Mouse (Mus musculus) heart, embryonic 15.5 days (tissue): ENCODE results near the gene Tirap. TPM values are rescaled to one million over a fixed set of nuclear protein-coding genes. Genes with fewer than 3 reads are reported as not detected.
A peak's percentile ranks its signal among the peaks of the same experiment; 100 is the strongest.

ENCODE experiments used
- ATAC-seq: fragments of 200-750 bp; cut with Nextera tagmentation; replicated peaks from 2 replicates; pipeline ENCODE4 v1.8.0; 2017; ENCODE audit warnings: low read depth, moderate TSS enrichment; ENCODE audit not compliant: insufficient number of reproducible peaks, insufficient read depth, low FRiP score
- H3K27ac ChIP-seq: fragments of 300-500 bp; sonication (generic); 2 replicates; pipeline ENCODE4 v1.5.1; 2015; ENCODE audit warnings: mild to moderate bottlenecking, inconsistent platforms
- H3K27me3 ChIP-seq: fragments of 300-500 bp; sonication (generic); 2 replicates; pipeline ENCODE4 v1.6.1; 2015; ENCODE audit warnings: inconsistent platforms
- H3K36me3 ChIP-seq: fragments of 300-500 bp; sonication (generic); 2 replicates; pipeline ENCODE4 v1.6.1; 2015; ENCODE audit warnings: mild to moderate bottlenecking, inconsistent platforms
- H3K4me1 ChIP-seq: fragments of 300-500 bp; sonication (generic); replicated peaks from 2 replicates; pipeline ENCODE4 v1.6.1; 2015; ENCODE audit warnings: inconsistent platforms
- H3K4me2 ChIP-seq: fragments of 300-500 bp; sonication (generic); 2 replicates; pipeline ENCODE4 v1.6.1; 2015; ENCODE audit warnings: inconsistent platforms, mild to moderate bottlenecking, moderate library complexity
- H3K4me3 ChIP-seq: fragments of 300-500 bp; sonication (generic); 2 replicates; pipeline ENCODE4 v1.5.1; 2015; ENCODE audit warnings: mild to moderate bottlenecking, inconsistent platforms
- H3K9ac ChIP-seq: fragments of 300-500 bp; sonication (generic); 2 replicates; pipeline ENCODE4 v1.6.1; 2015; ENCODE audit warnings: mild to moderate bottlenecking, inconsistent platforms
- H3K9me3 ChIP-seq: fragments of 300-500 bp; sonication (generic); replicated peaks from 2 replicates; pipeline ENCODE4 v1.6.1; 2016; ENCODE audit warnings: inconsistent platforms
- WGBS: fragments of 180-500 bp; shearing (Covaris S2); methylation state at CpG from one replicate; pipeline ENCODE4 v1.1.7; 2015; ENCODE audit warnings: mixed read lengths; 5-methylcytosine and 5-hydroxymethylcytosine counted together
- polyA plus RNA-seq: library from polyadenylated mRNA; unstranded; fragments of >200 nt; fragmentation: Nextera tagmentation; extraction: Ambion mirVana; gene quantifications from 2 replicates; pipeline ENCODE4 v1.2.1, GENCODE M21; 2015

Gene Tirap
- polyA plus RNA-seq = 7.6 and 9.8 TPM in 2 replicates

GRCm38 (mm10) chr9:35199772-35200471, at the start of gene Tirap, which contains the start of gene Srpr:
TSS of gene Tirap (minus strand) at chr9:35200291.
TSS of gene Srpr (plus strand) at chr9:35200175.
- peaks cover 9% of the 10 kb centered on the region for H3K4me1 ChIP-seq
- peak within 1 kb of the TSS; percentile 80 for H3K9ac ChIP-seq
- H3K27ac ChIP-seq = peak within 1 kb of the TSS; percentile 72
- peaks cover 6% of the 10 kb centered on the region; the same call in 1 of the 2 replicates for H3K36me3 ChIP-seq
- no peaks in the 10 kb centered on the region for H3K27me3 ChIP-seq
- WGBS = under 1% methylated on average over 37 of the region's 44 CpGs
- no peaks in the 10 kb centered on the region for H3K9me3 ChIP-seq
- ATAC-seq = peak; percentile 91
- H3K4me3 ChIP-seq = peak within 1 kb of the TSS; percentile 72
- H3K4me2 ChIP-seq = peak within 1 kb of the TSS; percentile 77

GRCm38 (mm10) chr9:35249476-35249875, 49.4 kb upstream of the Tirap start:
- Histone ChIP-seq H3K27ac (no peak overlapping the region), H3K4me2 (no peak overlapping the region), H3K4me3 (no peak overlapping the region), H3K27me3 (no peaks in the 10 kb centered on the region), H3K4me1 (no peaks in the 10 kb centered on the region), H3K9ac (no peak overlapping the region), H3K36me3 (no peaks in the 10 kb centered on the region), H3K9me3 (no peaks in the 10 kb centered on the region)
- no peak for ATAC-seq

- no peak for ATAC-seq
- H3K9me3 ChIP-seq = no peaks in the 10 kb centered on the region
- H3K4me2 ChIP-seq = no peak overlapping the region
- no peak overlapping the region for H3K4me3 ChIP-seq
- H3K9ac ChIP-seq = no peak overlapping the region
- no peak overlapping the region for H3K27ac ChIP-seq
- no peaks in the 10 kb centered on the region for H3K4me1 ChIP-seq
- no peaks in the 10 kb centered on the region for H3K36me3 ChIP-seq
- no peaks in the 10 kb centered on the region for H3K27me3 ChIP-seq
- WGBS = 89% methylated on average over 2 of the region's 2 CpGs
Measured at GRCm38 (mm10) chr9:35247405-35247804, 47.3 kb upstream of the Tirap start.

GRCm38 (mm10) chr9:35239734-35240133, 39.6 kb upstream of the Tirap start:
- H3K36me3 ChIP-seq = no peaks in the 10 kb centered on the region
- no peak for ATAC-seq
- WGBS = 62% methylated on average over 1 of the region's 1 CpGs
- no peak overlapping the region for H3K27ac ChIP-seq
- H3K9ac ChIP-seq = no peak overlapping the region
- no peaks in the 10 kb centered on the region for H3K4me1 ChIP-seq
- H3K9me3 ChIP-seq = no peaks in the 10 kb centered on the region
- no peaks in the 10 kb centered on the region for H3K27me3 ChIP-seq
- H3K4me3 ChIP-seq = no peak overlapping the region
- H3K4me2 ChIP-seq = no peak overlapping the region

GRCm38 (mm10) chr9:35238915-35239571, 39.0 kb upstream of the Tirap start:
- peak; percentile 62; the same call in 1 of the 2 replicates for ATAC-seq
- 47% methylated on average over 6 of the region's 6 CpGs for WGBS
- no peaks in the 10 kb centered on the region for H3K4me1 ChIP-seq
- no peaks in the 10 kb centered on the region for H3K27me3 ChIP-seq
- H3K4me2 ChIP-seq = no peak overlapping the region
- H3K9ac ChIP-seq = no peak overlapping the region
- no peak overlapping the region for H3K27ac ChIP-seq
- H3K9me3 ChIP-seq = no peaks in the 10 kb centered on the region
- no peaks in the 10 kb centered on the region for H3K36me3 ChIP-seq
- no peak overlapping the region for H3K4me3 ChIP-seq

GRCm38 (mm10) chr9:35238371-35238770, 38.3 kb upstream of the Tirap start:
- WGBS = 88% methylated on average over 1 of the region's 1 CpGs
- no peaks in the 10 kb centered on the region for H3K36me3 ChIP-seq
- no peak overlapping the region; the same call in 1 of the 2 replicates for H3K27ac ChIP-seq
- H3K9me3 ChIP-seq = no peaks in the 10 kb centered on the region
- no peak for ATAC-seq
- no peak overlapping the region for H3K9ac ChIP-seq
- H3K27me3 ChIP-seq = no peaks in the 10 kb centered on the region
- no peak overlapping the region for H3K4me2 ChIP-seq
- no peak overlapping the region for H3K4me3 ChIP-seq
- H3K4me1 ChIP-seq = no peaks in the 10 kb centered on the region

GRCm38 (mm10) chr9:35235996-35236395, 35.9 kb upstream of the Tirap start:
- no peak overlapping the region for H3K4me3 ChIP-seq
- no peak overlapping the region for H3K27ac ChIP-seq
- no peaks in the 10 kb centered on the region for H3K9me3 ChIP-seq
- ATAC-seq = no peak
- no peak overlapping the region for H3K4me2 ChIP-seq
- no peaks in the 10 kb centered on the region for H3K4me1 ChIP-seq
- H3K36me3 ChIP-seq = no peaks in the 10 kb centered on the region
- H3K27me3 ChIP-seq = no peaks in the 10 kb centered on the region
- 54% methylated on average over 3 of the region's 3 CpGs for WGBS
- no peak overlapping the region for H3K9ac ChIP-seq

GRCm38 (mm10) chr9:35228671-35229070, 28.6 kb upstream of the Tirap start:
- H3K36me3 ChIP-seq = no peaks in the 10 kb centered on the region
- no peak overlapping the region for H3K4me2 ChIP-seq
- no peak overlapping the region for H3K27ac ChIP-seq
- no peak for ATAC-seq
- no peaks in the 10 kb centered on the region for H3K9me3 ChIP-seq
- WGBS = 82% methylated on average over 3 of the region's 3 CpGs
- H3K4me1 ChIP-seq = no peaks in the 10 kb centered on the region
- H3K4me3 ChIP-seq = no peak overlapping the region
- no peak overlapping the region for H3K9ac ChIP-seq
- no peaks in the 10 kb centered on the region for H3K27me3 ChIP-seq

- Histone ChIP-seq H3K27me3 (no peaks in the 10 kb centered on the region), H3K4me3 (no peak overlapping the region), H3K27ac (no peak overlapping the region), H3K36me3 (peaks cover 24% of the 10 kb centered on the region), H3K4me1 (no peaks in the 10 kb centered on the region), H3K9me3 (no peaks in the 10 kb centered on the region), H3K9ac (no peak overlapping the region), H3K4me2 (no peak overlapping the region)
- ATAC-seq = no peak
- 94% methylated on average over 3 of the region's 3 CpGs for WGBS
Measured at GRCm38 (mm10) chr9:35223466-35223865, 23.4 kb upstream of the Tirap start.

GRCm38 (mm10) chr9:35217963-35218362, 17.9 kb upstream of the Tirap start:
- H3K9me3 ChIP-seq = no peaks in the 10 kb centered on the region
- H3K36me3 ChIP-seq = peaks cover 76% of the 10 kb centered on the region
- no peak overlapping the region for H3K9ac ChIP-seq
- H3K4me2 ChIP-seq = no peak overlapping the region
- H3K27ac ChIP-seq = no peak overlapping the region
- WGBS = 51% methylated on average over 1 of the region's 1 CpGs
- no peaks in the 10 kb centered on the region for H3K4me1 ChIP-seq
- H3K4me3 ChIP-seq = no peak overlapping the region
- H3K27me3 ChIP-seq = no peaks in the 10 kb centered on the region
- no peak for ATAC-seq

- Histone ChIP-seq H3K4me1 (peaks cover 18% of the 10 kb centered on the region), H3K27me3 (no peaks in the 10 kb centered on the region)
- ATAC-seq = no peak
Measured at GRCm38 (mm10) chr9:35211573-35212511, 11.8 kb upstream of the Tirap start.

More at GRCm38 (mm10) chr9:35211573-35212511, 11.8 kb upstream of the Tirap start:
- Histone ChIP-seq H3K9me3 (no peaks in the 10 kb centered on the region), H3K27ac (peak overlapping the region; percentile 78), H3K36me3 (peaks cover 63% of the 10 kb centered on the region), H3K9ac (peak overlapping the region; percentile 83), H3K4me3 (peak overlapping the region; percentile 91), H3K4me2 (peak overlapping the region; percentile 74)
- 31% methylated on average over 26 of the region's 26 CpGs for WGBS
